Mouse (Mus musculus): ENCODE results near the gene Hist1h2ai. TPM values are rescaled to one million over a fixed set of nuclear protein-coding genes. Genes with fewer than 3 reads are reported as not detected.
A peak's percentile ranks its signal among the peaks of the same experiment; 100 is the strongest.
"Not testable (repeated sequence)": the region's sequence is repeated elsewhere in the genome, so short reads cannot be mapped to it uniquely, and the experiment has no call there.

The Hist1h2ai gene
- polyA plus RNA-seq, 1 experiment from 2014 or later: 17.1 TPM

DNA sequence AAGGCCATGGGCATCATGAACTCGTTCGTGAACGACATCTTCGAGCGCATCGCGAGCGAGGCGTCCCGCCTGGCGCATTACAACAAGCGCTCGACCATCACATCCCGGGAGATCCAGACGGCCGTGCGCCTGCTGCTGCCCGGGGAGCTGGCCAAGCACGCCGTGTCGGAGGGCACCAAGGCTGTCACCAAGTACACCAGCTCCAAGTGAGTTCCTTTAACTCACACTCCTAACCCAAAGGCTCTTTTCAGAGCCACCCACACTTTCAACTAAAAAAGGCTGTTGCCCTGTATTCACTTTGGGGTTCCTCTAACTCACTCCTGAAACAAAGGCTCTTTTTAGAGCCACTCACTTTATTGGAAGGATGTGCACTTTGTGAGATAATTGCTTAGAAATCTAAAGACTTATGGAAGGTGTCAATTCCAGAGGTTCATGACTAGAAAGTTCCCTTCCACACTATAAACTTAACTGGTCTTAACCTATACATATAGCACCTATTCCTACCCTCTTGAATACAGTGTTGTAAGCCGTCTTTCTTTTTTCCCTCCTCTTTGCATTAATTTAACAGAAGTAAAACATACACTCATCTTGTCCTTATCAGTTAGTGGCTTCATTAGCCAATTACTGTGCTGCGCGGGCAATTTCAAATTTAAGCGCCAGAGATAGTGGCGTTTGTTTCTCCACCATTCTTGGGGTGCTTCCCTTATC is 38.2 kb downstream of the Hist1h2ai start:
- WGBS: 0% methylated on average over 19 of the region's 26 CpGs
- Histone ChIP-seq H3K9ac (peak overlapping the region; percentile 23; the same call in 1 of the 2 replicates), H3K27ac (peak overlapping the region; percentile 93), H3K4me2 (peak overlapping the region; percentile 63), H3K4me1 (peaks cover 15% of the 10 kb centered on the region), H3K4me3 (peak overlapping the region; percentile 45)
- not testable (repeated sequence) for ATAC-seq (ENCODE audit: insufficient number of reproducible peaks, low FRiP score, low TSS enrichment, low read depth); H3K27me3 ChIP-seq; H3K36me3 ChIP-seq; H3K9me3 ChIP-seq

DNA sequence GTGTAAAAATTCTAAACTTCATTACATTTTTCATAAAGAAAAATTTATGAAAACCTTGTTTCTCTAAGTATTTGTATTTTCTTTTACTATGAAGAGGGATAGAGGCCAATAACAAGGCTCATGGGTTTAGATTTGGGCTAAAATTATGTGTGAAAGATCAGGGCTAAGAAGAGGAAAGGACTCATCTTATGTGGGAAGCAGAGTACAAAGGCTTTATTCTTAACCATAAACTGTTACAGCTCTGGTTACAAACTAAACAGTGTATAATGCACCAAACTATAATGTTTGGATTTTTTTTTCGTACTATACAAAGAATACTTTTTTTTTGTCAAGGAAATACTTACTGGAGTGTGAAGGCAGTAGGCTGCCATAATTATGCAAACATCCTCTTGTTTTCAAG is 39.5 kb downstream of the Hist1h2ai start:
- Histone ChIP-seq H3K9me3 (no peaks in the 10 kb centered on the region), H3K27me3 (no peaks in the 10 kb centered on the region), H3K27ac (no peak overlapping the region), H3K4me3 (no peak overlapping the region), H3K36me3 (no peaks in the 10 kb centered on the region), H3K4me1 (peaks cover 13% of the 10 kb centered on the region), H3K4me2 (no peak overlapping the region), H3K9ac (no peak overlapping the region)
- WGBS: 67% methylated on average over 1 of the region's 1 CpGs
- no peak for ATAC-seq (ENCODE audit: insufficient number of reproducible peaks, low FRiP score, low TSS enrichment, low read depth)

Small RNAs within 50 kb of the gene (microRNA-seq; reads per million reads assigned to microRNA genes)
- gene Gm44357 (not detected), gene Gm44367 (not detected), gene Gm44454 (not detected)

Other genes starting within 250 kb of the Hist1h2ai start
- 2.2 and 2.3 TPM in 2 replicates for gene Nkapl, start 247.9 kb upstream of the Hist1h2ai start, polyA plus RNA-seq (2015; fragmentation: Nextera tagmentation; extraction: Ambion mirVana)
- 3.4 and 4.1 TPM in 2 replicates for gene Zkscan4, start 237.5 kb upstream of the Hist1h2ai start, polyA plus RNA-seq (2015; fragmentation: Nextera tagmentation; extraction: Ambion mirVana)
- not detected in 2 replicates for gene Gm10065, start 237.0 kb upstream of the Hist1h2ai start, polyA plus RNA-seq (2015; fragmentation: Nextera tagmentation; extraction: Ambion mirVana)
- 0.19 and 0.41 TPM in 2 replicates for gene AK157302, start 221.2 kb upstream of the Hist1h2ai start, polyA plus RNA-seq (2015; fragmentation: Nextera tagmentation; extraction: Ambion mirVana)
- gene Gm11273, start 215.0 kb upstream of the Hist1h2ai start, polyA plus RNA-seq (2015; fragmentation: Nextera tagmentation; extraction: Ambion mirVana): 5.2 and 7.3 TPM in 2 replicates
- 6.1 TPM in 2 replicates for gene Zkscan8, start 185.3 kb upstream of the Hist1h2ai start, polyA plus RNA-seq (2015; fragmentation: Nextera tagmentation; extraction: Ambion mirVana)
- gene Olfr1366, start 173.6 kb upstream of the Hist1h2ai start, polyA plus RNA-seq (2015; fragmentation: Nextera tagmentation; extraction: Ambion mirVana): 0.17 and 0.18 TPM in 2 replicates
- gene Olfr1535, start 156.5 kb upstream of the Hist1h2ai start, polyA plus RNA-seq (2015; fragmentation: Nextera tagmentation; extraction: Ambion mirVana): not detected in 2 replicates
- gene Olfr1364, start 134.7 kb upstream of the Hist1h2ai start, polyA plus RNA-seq (2015; fragmentation: Nextera tagmentation; extraction: Ambion mirVana): not detected in 2 replicates
- gene Olfr1362, start 102.4 kb upstream of the Hist1h2ai start, polyA plus RNA-seq (2015; fragmentation: Nextera tagmentation; extraction: Ambion mirVana): not detected in 2 replicates
- not detected in 2 replicates for gene Olfr11, start 73.9 kb upstream of the Hist1h2ai start, polyA plus RNA-seq (2015; fragmentation: Nextera tagmentation; extraction: Ambion mirVana)
- not detected in 2 replicates for gene Olfr1361, start 53.0 kb upstream of the Hist1h2ai start, polyA plus RNA-seq (2015; fragmentation: Nextera tagmentation; extraction: Ambion mirVana)
- gene Olfr1360, start 39.0 kb upstream of the Hist1h2ai start, polyA plus RNA-seq (2015; fragmentation: Nextera tagmentation; extraction: Ambion mirVana): not detected in 2 replicates
- gene Olfr1359, start 18.3 kb upstream of the Hist1h2ai start, polyA plus RNA-seq (2015; fragmentation: Nextera tagmentation; extraction: Ambion mirVana): not detected in 2 replicates
- 0.96 and 1.2 TPM in 2 replicates for gene Hist1h2bl, start 279 bp upstream of the Hist1h2ai start, polyA plus RNA-seq (2015; fragmentation: Nextera tagmentation; extraction: Ambion mirVana)
- gene Hist1h3h, start 1.2 kb downstream of the Hist1h2ai start, polyA plus RNA-seq (2015; fragmentation: Nextera tagmentation; extraction: Ambion mirVana): 3.5 and 7.6 TPM in 2 replicates
- 2.5 and 4.5 TPM in 2 replicates for gene Hist1h2bm, start 5.6 kb downstream of the Hist1h2ai start, polyA plus RNA-seq (2015; fragmentation: Nextera tagmentation; extraction: Ambion mirVana)
- 1.1 and 1.2 TPM in 2 replicates for gene Hist1h4j, start 18.6 kb downstream of the Hist1h2ai start, polyA plus RNA-seq (2015; fragmentation: Nextera tagmentation; extraction: Ambion mirVana)
- 4.1 TPM in 1 of 2 replicates, not detected in the other for gene Hist1h4k, start 34.1 kb downstream of the Hist1h2ai start, polyA plus RNA-seq (2015; fragmentation: Nextera tagmentation; extraction: Ambion mirVana)
- 11.6 and 26.1 TPM in 2 replicates for gene Hist1h2ak, start 37.4 kb downstream of the Hist1h2ai start, polyA plus RNA-seq (2015; fragmentation: Nextera tagmentation; extraction: Ambion mirVana)
- 4.2 TPM in 1 of 2 replicates, not detected in the other for gene Hist1h2bn, start 37.7 kb downstream of the Hist1h2ai start, polyA plus RNA-seq (2015; fragmentation: Nextera tagmentation; extraction: Ambion mirVana)
- gene Hist1h1b, start 64.2 kb downstream of the Hist1h2ai start, polyA plus RNA-seq (2015; fragmentation: Nextera tagmentation; extraction: Ambion mirVana): 21.1 and 23.5 TPM in 2 replicates
- 81.7 and 109 TPM in 2 replicates for gene Hist1h3i, start 66.9 kb downstream of the Hist1h2ai start, polyA plus RNA-seq (2015; fragmentation: Nextera tagmentation; extraction: Ambion mirVana)
- 3.5 and 4.6 TPM in 2 replicates for gene Hist1h2an, start 70.8 kb downstream of the Hist1h2ai start, polyA plus RNA-seq (2015; fragmentation: Nextera tagmentation; extraction: Ambion mirVana)
- gene Hist1h2bp, start 71.0 kb downstream of the Hist1h2ai start, polyA plus RNA-seq (2015; fragmentation: Nextera tagmentation; extraction: Ambion mirVana): 1.00 TPM in 1 of 2 replicates, not detected in the other
- gene Hist1h2bq, start 93.8 kb downstream of the Hist1h2ai start, polyA plus RNA-seq (2015; fragmentation: Nextera tagmentation; extraction: Ambion mirVana): 11.7 and 18.0 TPM in 2 replicates
- 1.9 TPM in 1 of 2 replicates, not detected in the other for gene Hist1h2ao, start 94.0 kb downstream of the Hist1h2ai start, polyA plus RNA-seq (2015; fragmentation: Nextera tagmentation; extraction: Ambion mirVana)
- gene Hist1h4m, start 95.3 kb downstream of the Hist1h2ai start, polyA plus RNA-seq (2015; fragmentation: Nextera tagmentation; extraction: Ambion mirVana): not detected in 2 replicates
- gene Hist1h4n, start 115.8 kb downstream of the Hist1h2ai start, polyA plus RNA-seq (2015; fragmentation: Nextera tagmentation; extraction: Ambion mirVana): 9.4 and 12.8 TPM in 2 replicates
- gene Hist1h2ap, start 117.1 kb downstream of the Hist1h2ai start, polyA plus RNA-seq (2015; fragmentation: Nextera tagmentation; extraction: Ambion mirVana): 2,482 and 2,904 TPM in 2 replicates
- gene Hist1h2br, start 117.3 kb downstream of the Hist1h2ai start, polyA plus RNA-seq (2015; fragmentation: Nextera tagmentation; extraction: Ambion mirVana): 12.5 and 17.9 TPM in 2 replicates
- 7.8 and 8.8 TPM in 2 replicates for gene Zfp184, start 228.7 kb downstream of the Hist1h2ai start, polyA plus RNA-seq (2015; fragmentation: Nextera tagmentation; extraction: Ambion mirVana)

Measured in limb, embryonic 15.5 days (tissue).